Mouse (Mus musculus) ES-Bruce4 (cell line): ENCODE data around the gene Abca7. TPM values are rescaled to one million over a fixed set of nuclear protein-coding genes. Genes with fewer than 3 reads are reported as not detected.

Source experiments
- H3K27ac ChIP-seq: 2 replicates; pipeline ENCODE4 v1.5.1; 2012; ENCODE audit warnings: low read length, inconsistent platforms; ENCODE audit not compliant: insufficient read depth
- H3K27me3 ChIP-seq: 2 replicates; pipeline ENCODE4 v1.6.1; 2012; ENCODE audit warnings: mild to moderate bottlenecking, low read length, inconsistent platforms; ENCODE audit not compliant: control insufficient read depth, poor library complexity, insufficient read depth, severe bottlenecking
- H3K36me3 ChIP-seq: 2 replicates; pipeline ENCODE4 v1.6.1; 2012; ENCODE audit warnings: inconsistent platforms, mild to moderate bottlenecking, low read length, moderate library complexity; ENCODE audit not compliant: control insufficient read depth, poor library complexity, insufficient read depth, severe bottlenecking
- H3K4me1 ChIP-seq: one replicate; pipeline ENCODE4 v1.8.1; 2011; ENCODE audit warnings: low read length; ENCODE audit not compliant: control insufficient read depth, insufficient read depth
- H3K4me3 ChIP-seq: 2 replicates; pipeline ENCODE4 v1.5.1; 2011; ENCODE audit warnings: low read depth, mild to moderate bottlenecking, low read length
- H3K9ac ChIP-seq: 2 replicates; pipeline ENCODE4 v1.6.1; 2012; ENCODE audit warnings: low read depth, mild to moderate bottlenecking, inconsistent platforms; ENCODE audit not compliant: poor library complexity, severe bottlenecking
- H3K9me3 ChIP-seq: replicated peaks from 2 replicates; pipeline ENCODE4 v1.6.1; 2012; ENCODE audit warnings: mild to moderate bottlenecking, low read length, inconsistent platforms; ENCODE audit not compliant: control insufficient read depth, poor library complexity, insufficient read depth, severe bottlenecking
- CTCF ChIP-seq: IDR thresholded peaks from one replicate; pipeline ENCODE4 v1.8.1; 2011; ENCODE audit warnings: low read depth, low read length
- EP300 ChIP-seq: IDR thresholded peaks from 2 replicates; pipeline ENCODE4 v1.6.1; 2011; ENCODE audit warnings: low read depth, low read length; ENCODE audit not compliant: insufficient read depth
- POLR2A ChIP-seq: IDR thresholded peaks from one replicate; pipeline ENCODE4 v1.8.1; 2011; ENCODE audit warnings: low read length; ENCODE audit not compliant: insufficient read depth
- polyA plus RNA-seq: library from polyadenylated mRNA; stranded (reverse); fragments of >200 nt; gene quantifications from 2 replicates; pipeline ENCODE4 v1.2.4, GENCODE M21; 2011; ENCODE audit warnings: low read depth; ENCODE audit not compliant: missing spikeins, insufficient read depth, insufficient read length

Abca7 gene
- polyA plus RNA-seq, 1 experiment = 10.6 TPM

DNA sequence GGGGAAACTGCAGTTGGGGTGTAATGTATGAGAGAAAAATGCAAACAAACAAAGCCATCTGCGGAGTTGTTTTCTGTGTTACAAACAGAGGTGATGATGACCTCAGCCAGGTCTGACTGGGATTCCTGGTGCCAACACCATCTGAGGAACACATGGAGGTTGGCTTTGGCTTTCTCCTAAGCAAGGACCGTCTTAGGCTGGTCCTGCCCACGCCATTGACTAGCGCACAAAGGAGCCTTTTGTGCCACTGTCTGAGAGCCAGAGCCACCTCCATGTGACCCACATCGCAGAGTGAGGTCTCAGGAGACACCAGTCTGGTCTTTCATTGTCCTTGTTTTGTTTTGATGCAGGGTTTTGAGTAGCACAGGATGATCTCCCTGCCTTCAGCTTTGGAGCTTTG is 52.1 kb downstream of the Abca7 start:
- H3K36me3 ChIP-seq = no peaks in the 10 kb centered on the region
- H3K9me3 ChIP-seq = no peaks in the 10 kb centered on the region
- H3K9ac ChIP-seq = peak overlapping the region; percentile 30; the same call in 1 of the 2 replicates
- H3K27me3 ChIP-seq = no peaks in the 10 kb centered on the region
- H3K4me1 ChIP-seq = peaks cover 6% of the 10 kb centered on the region
- H3K4me3 ChIP-seq = peak overlapping the region; percentile 1; the same call in 1 of the 2 replicates
- H3K27ac ChIP-seq = peak overlapping the region; percentile 19
- no peak for TF ChIP-seq POLR2A
- no peak for TF ChIP-seq CTCF
- peak; percentile 64; the same call in 1 of the 2 replicates for TF ChIP-seq EP300

DNA sequence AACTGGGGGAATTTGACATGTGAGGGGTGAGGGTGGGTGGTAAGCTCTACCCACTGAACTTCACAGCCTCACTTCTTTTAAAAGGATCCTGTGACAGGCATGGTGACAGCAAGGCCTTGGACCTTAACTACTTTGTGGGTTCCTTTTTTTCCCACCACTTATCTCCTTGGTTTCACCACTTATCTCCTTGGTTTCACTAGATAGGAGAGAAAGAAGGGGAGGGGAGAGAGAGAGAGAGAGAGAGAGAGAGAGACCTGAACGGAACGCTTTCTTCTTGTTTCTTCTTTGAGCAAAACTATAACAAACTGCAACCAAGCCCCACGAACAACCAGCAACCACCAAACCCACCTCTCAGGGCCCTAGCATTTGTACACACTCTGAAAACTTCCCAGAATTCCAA is 52.5 kb downstream of the Abca7 start:
- peaks cover 6% of the 10 kb centered on the region for H3K4me1 ChIP-seq

DNA sequence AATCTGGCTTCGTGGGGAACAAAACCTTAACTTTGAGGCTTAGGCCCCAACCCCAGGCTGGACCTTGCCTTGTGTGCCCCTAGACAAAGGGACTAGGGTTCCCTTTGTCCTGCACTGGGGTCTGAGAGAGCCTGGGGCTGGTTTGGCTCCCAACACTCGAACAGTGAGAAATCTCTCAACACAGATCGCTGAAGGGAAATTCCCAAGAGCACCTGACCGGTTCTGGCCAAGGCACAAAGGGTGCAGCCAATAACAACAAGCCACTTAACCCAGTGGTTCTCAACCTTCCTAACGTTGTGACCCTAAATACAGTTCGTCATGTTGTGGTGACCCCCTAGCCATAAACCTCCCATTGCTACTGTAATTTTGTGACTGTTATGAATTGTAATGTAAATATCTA is 54.0 kb downstream of the Abca7 start:
- H3K4me3 ChIP-seq = no peak overlapping the region; the same call in 1 of the 2 replicates

More for the DNA sequence above, 52.5 kb downstream of the Abca7 start:
- Histone ChIP-seq H3K27ac (peak overlapping the region; percentile 19), H3K9me3 (no peaks in the 10 kb centered on the region), H3K4me3 (0 out of 2 replicates have a peak overlapping the region, but pooled peaks have one; percentile 1), H3K36me3 (no peaks in the 10 kb centered on the region), H3K27me3 (no peaks in the 10 kb centered on the region), H3K9ac (no peak overlapping the region)
- TF ChIP-seq CTCF (no peak), EP300 (no peak), POLR2A (no peak)

DNA sequence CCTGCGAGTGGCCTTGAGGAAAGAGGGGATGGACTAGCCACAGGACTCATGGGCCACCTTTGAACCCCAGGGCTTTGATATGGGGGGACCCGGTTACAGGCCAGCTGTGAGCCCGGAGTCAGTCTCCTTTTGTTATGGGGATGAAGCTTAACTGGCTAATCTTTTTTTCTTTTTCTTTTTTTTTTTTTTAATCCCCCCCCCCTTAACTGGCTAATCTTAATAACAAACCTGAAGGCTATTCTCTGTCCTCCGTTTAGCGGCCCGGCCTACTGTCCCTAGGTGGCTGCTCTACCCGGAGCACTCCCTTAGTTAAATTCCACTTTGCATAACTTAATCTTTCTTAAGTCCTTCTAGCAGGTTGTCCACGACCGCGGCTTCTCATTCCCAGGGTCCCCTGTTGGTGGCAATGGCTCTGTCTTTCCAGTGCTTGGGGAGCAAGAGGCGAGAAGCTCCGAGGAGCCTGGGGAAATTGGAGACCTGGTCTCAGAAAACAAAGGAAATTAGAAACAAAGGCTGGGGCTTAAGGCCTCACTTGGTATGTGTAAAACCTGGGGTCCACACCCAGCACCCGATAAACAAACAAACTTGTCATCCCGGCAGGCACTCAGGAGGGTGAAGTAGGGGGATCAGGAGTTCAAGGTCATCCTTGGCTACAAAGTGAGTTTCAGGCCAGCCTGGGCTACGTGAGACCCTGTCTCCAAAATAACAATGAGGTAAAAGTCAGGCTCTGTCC is 54.8 kb downstream of the Abca7 start:
- peak overlapping the region; percentile 99 for H3K27ac ChIP-seq
- peaks cover 10% of the 10 kb centered on the region for H3K36me3 ChIP-seq
- H3K4me3 ChIP-seq = peak overlapping the region; percentile 9; the same call in 1 of the 2 replicates
- H3K27me3 ChIP-seq = no peaks in the 10 kb centered on the region
- H3K9me3 ChIP-seq = no peaks in the 10 kb centered on the region
- TF ChIP-seq CTCF = no peak
- TF ChIP-seq EP300 = peak; percentile 98
- H3K9ac ChIP-seq = peak overlapping the region; percentile 71; the same call in 1 of the 2 replicates
- H3K4me1 ChIP-seq = peaks cover 6% of the 10 kb centered on the region

More for the DNA sequence above, 54.0 kb downstream of the Abca7 start:
- Histone ChIP-seq H3K4me1 (peaks cover 6% of the 10 kb centered on the region), H3K9ac (peak overlapping the region; percentile 12), H3K27ac (peak overlapping the region; percentile 99), H3K36me3 (peaks cover 2% of the 10 kb centered on the region; the same call in 1 of the 2 replicates), H3K27me3 (no peaks in the 10 kb centered on the region), H3K9me3 (no peaks in the 10 kb centered on the region)
- no peak for TF ChIP-seq POLR2A
- TF ChIP-seq EP300 = peak; percentile 92

DNA sequence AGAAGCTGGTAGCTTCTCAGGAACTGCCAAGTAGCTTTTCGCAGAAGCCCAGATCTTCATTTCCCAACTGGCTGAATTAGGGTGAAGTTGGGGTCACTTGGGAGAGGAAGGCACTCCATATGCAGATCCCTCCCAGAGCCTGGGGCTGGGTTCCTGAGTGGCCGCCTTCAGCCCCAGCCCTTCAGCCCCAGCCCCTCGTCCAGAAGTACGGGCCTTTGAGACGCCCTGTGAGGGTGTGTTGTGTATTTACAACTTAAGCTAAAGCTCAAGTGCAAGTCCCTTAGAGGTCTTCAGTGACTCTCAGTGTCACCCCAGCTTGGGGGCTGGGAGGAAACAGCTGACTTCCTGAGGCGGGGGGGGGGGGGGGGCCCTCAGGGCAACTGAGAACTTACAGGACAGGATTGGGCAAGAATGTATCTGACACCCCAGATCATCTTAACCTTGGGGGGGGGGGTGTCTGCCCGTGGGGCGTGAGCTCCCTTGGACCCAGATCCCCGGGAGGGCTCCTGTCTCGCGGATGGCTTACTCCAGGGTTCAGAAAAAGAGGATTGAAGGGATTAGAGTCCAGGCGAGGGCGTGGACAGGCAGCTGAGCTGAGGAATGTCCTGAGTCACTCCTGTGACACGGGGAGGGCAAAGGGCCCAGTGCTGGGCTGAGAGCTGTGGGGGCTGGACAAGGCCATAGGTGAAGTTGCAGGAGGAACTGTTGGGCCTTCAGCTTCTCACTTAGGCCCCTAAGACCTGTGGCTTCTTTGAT is 55.5 kb downstream of the Abca7 start:
- H3K36me3 ChIP-seq = peaks cover 16% of the 10 kb centered on the region
- no peaks in the 10 kb centered on the region for H3K9me3 ChIP-seq
- TF ChIP-seq POLR2A = no peak
- peak; percentile 97 for TF ChIP-seq EP300
- no peaks in the 10 kb centered on the region for H3K27me3 ChIP-seq
- no peak overlapping the region for H3K4me3 ChIP-seq
- H3K27ac ChIP-seq = peak overlapping the region; percentile 99
- peaks cover 6% of the 10 kb centered on the region for H3K4me1 ChIP-seq
- H3K9ac ChIP-seq = peak overlapping the region; percentile 71

DNA sequence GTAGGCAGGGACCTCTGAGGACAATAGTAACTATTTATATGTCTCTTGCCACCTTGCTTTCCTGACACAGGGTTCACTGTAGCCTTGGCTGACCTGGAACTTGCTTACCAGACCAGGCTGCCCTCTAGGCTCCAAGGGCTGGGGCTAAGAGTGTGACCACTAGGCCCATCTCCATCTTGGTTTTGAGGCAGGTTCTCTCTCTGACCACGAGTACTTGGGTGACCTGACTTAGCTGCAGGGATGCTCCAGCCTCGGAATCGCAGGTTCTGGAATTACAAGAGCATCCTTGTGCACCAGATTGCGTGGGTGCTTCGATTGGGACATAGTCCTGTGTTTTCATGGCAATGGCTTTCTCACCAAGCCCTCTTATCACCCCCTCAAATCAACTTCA is 56.1 kb downstream of the Abca7 start:
- TF ChIP-seq CTCF = no peak
- TF ChIP-seq EP300 = no peak
- TF ChIP-seq POLR2A = no peak
- no peaks in the 10 kb centered on the region for H3K9me3 ChIP-seq
- peaks cover 20% of the 10 kb centered on the region for H3K36me3 ChIP-seq
- peak overlapping the region; percentile 71 for H3K9ac ChIP-seq
- H3K4me1 ChIP-seq = peaks cover 6% of the 10 kb centered on the region
- no peaks in the 10 kb centered on the region for H3K27me3 ChIP-seq
- H3K27ac ChIP-seq = peak overlapping the region; percentile 99
- 0 out of 2 replicates have a peak overlapping the region, but pooled peaks have one; percentile 1 for H3K4me3 ChIP-seq
